Mouse (Mus musculus) myocyte (in vitro differentiated cells): ENCODE results near the gene 5730455P16Rik.

Experiments used
- POLR2A ChIP-seq: IDR thresholded peaks from one replicate; pipeline ENCODE4 v1.6.1; 2011; ENCODE audit warnings: low read depth, mild to moderate bottlenecking, control low read depth, moderate library complexity; ENCODE audit not compliant: insufficient read length
- TCF3 ChIP-seq: IDR thresholded peaks from one replicate; pipeline ENCODE4 v1.6.1; 2011; ENCODE audit warnings: low read depth, control low read depth; ENCODE audit not compliant: insufficient read length

DNA sequence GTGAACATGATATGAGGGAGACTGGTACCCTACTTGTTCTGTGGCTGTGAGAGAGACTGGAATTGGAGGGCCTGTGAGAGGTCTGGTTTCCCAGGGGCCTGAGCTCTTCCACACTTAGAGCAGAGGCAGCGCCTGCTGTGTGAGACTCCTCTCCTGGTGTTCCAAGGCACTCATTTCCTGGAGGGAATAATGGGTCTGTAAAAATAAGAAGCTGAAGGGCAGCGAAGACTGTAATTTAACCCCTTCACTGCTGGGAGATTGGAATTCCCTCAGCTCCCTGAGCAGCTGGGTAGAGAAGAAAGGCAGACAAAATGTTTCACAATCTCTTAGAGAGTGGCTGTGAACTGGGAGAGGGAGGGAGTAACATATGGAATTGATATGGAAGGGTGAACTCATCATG lies 35.4 kb downstream of the 5730455P16Rik start:
- TF ChIP-seq TCF3 = no peak
- TF ChIP-seq POLR2A = no peak
